Mouse (Mus musculus) neural tube, embryonic 11.5 days (tissue): Measurements from ENCODE around the gene Dnajc3. TPM values are rescaled to one million over a fixed set of nuclear protein-coding genes. Genes with fewer than 3 reads are reported as not detected.

Source experiments
- ATAC-seq: fragments of 200-750 bp; cut with Nextera tagmentation; 2 replicates; pipeline ENCODE4 v1.8.0; 2017; ENCODE audit warnings: moderate number of reproducible peaks, mild to moderate bottlenecking, moderate TSS enrichment, moderate library complexity; ENCODE audit not compliant: insufficient read depth, low FRiP score, low TSS enrichment
- DNase-seq: peaks from one replicate; pipeline ENCODE4 v3.0.0-alpha.2; 2015; ENCODE audit warnings: low spot score
- H3K27ac ChIP-seq: fragments of 300-500 bp; sonication (generic); 2 replicates; pipeline ENCODE4 v1.5.1; 2014; ENCODE audit warnings: low read depth, mild to moderate bottlenecking, low read length
- H3K27me3 ChIP-seq: fragments of 300-500 bp; sonication (generic); 2 replicates; pipeline ENCODE4 v1.6.1; 2014; ENCODE audit warnings: mild to moderate bottlenecking, low read length, mixed read lengths; ENCODE audit not compliant: control insufficient read depth, insufficient read depth
- H3K36me3 ChIP-seq: fragments of 300-500 bp; sonication (generic); 2 replicates; pipeline ENCODE4 v1.6.1; 2014; ENCODE audit warnings: mild to moderate bottlenecking, low read length, moderate library complexity, mixed read lengths; ENCODE audit not compliant: control insufficient read depth, insufficient read depth
- H3K4me1 ChIP-seq: fragments of 300-500 bp; sonication (generic); 2 replicates; pipeline ENCODE4 v1.6.1; 2014; ENCODE audit warnings: low read length, mixed read lengths; ENCODE audit not compliant: control insufficient read depth, insufficient read depth
- H3K4me2 ChIP-seq: fragments of 300-500 bp; sonication (generic); 2 replicates; pipeline ENCODE4 v1.6.1; 2014; ENCODE audit warnings: low read depth, mild to moderate bottlenecking, moderate library complexity
- H3K4me3 ChIP-seq: fragments of 300-500 bp; sonication (generic); 2 replicates; pipeline ENCODE4 v1.5.1; 2014; ENCODE audit warnings: low read depth, low read length
- H3K9ac ChIP-seq: fragments of 300-500 bp; sonication (generic); 2 replicates; pipeline ENCODE4 v1.6.1; 2014; ENCODE audit warnings: mild to moderate bottlenecking, low read length
- H3K9me3 ChIP-seq: fragments of 300-500 bp; sonication (generic); 2 replicates; pipeline ENCODE4 v1.6.1; 2016; ENCODE audit warnings: low read length; ENCODE audit not compliant: control insufficient read depth
- WGBS: fragments of 180-500 bp; shearing (Covaris S2); extraction: QIAGEN DNeasy Blood & Tissue Kit; methylation state at CpG from one replicate; pipeline ENCODE4 v1.1.7; 2014; 5-methylcytosine and 5-hydroxymethylcytosine counted together
- polyA plus RNA-seq: library from polyadenylated mRNA; unstranded; fragments of >200 nt; fragmentation: Nextera tagmentation; extraction: Ambion mirVana; gene quantifications from 2 replicates; pipeline ENCODE4 v1.2.1, GENCODE M21; 2014

Dnajc3 gene
- polyA plus RNA-seq, 1 experiment from 2014 or later = 36.0 TPM

- no peaks in the 10 kb centered on the region for H3K27me3 ChIP-seq
- H3K4me1 ChIP-seq = peaks cover 7% of the 10 kb centered on the region; the same call in 1 of the 2 replicates
- no peak overlapping the region for H3K9ac ChIP-seq
- no peak for ATAC-seq
- H3K4me2 ChIP-seq = no peak overlapping the region
- no peak overlapping the region for H3K4me3 ChIP-seq
- no peaks in the 10 kb centered on the region for H3K9me3 ChIP-seq
- 91% methylated on average over 8 of the region's 8 CpGs for WGBS
- H3K27ac ChIP-seq = no peak overlapping the region
- H3K36me3 ChIP-seq = peaks cover 13% of the 10 kb centered on the region
- DNase-seq = no peak
Measured at GRCm38 (mm10) chr14:118907592-118907991, 30.2 kb upstream of the Dnajc3 start.

GRCm38 (mm10) chr14:118909872-118910271 lies 27.9 kb upstream of the Dnajc3 start:
- WGBS = 63% methylated on average over 8 of the region's 8 CpGs
- no peak overlapping the region for H3K27ac ChIP-seq
- DNase-seq = no peak
- no peaks in the 10 kb centered on the region for H3K27me3 ChIP-seq
- ATAC-seq = no peak
- H3K9me3 ChIP-seq = no peaks in the 10 kb centered on the region
- no peak overlapping the region for H3K9ac ChIP-seq
- H3K4me3 ChIP-seq = no peak overlapping the region
- H3K4me1 ChIP-seq = no peaks in the 10 kb centered on the region
- no peak overlapping the region for H3K4me2 ChIP-seq
- H3K36me3 ChIP-seq = peaks cover 11% of the 10 kb centered on the region

GRCm38 (mm10) chr14:118910332-118911222 lies 27.2 kb upstream of the Dnajc3 start:
- Histone ChIP-seq H3K9ac (no peak overlapping the region), H3K4me3 (no peak overlapping the region), H3K9me3 (no peaks in the 10 kb centered on the region), H3K36me3 (peaks cover 11% of the 10 kb centered on the region), H3K27ac (no peak overlapping the region), H3K27me3 (no peaks in the 10 kb centered on the region), H3K4me2 (no peak overlapping the region), H3K4me1 (no peaks in the 10 kb centered on the region)
- ATAC-seq = no peak; the same call in 1 of the 2 replicates
- WGBS = 64% methylated on average over 29 of the region's 29 CpGs
- DNase-seq = peak; percentile 54

GRCm38 (mm10) chr14:118911521-118911920 lies 26.3 kb upstream of the Dnajc3 start:
- peaks cover 10% of the 10 kb centered on the region for H3K36me3 ChIP-seq
- DNase-seq = no peak

GRCm38 (mm10) chr14:118913651-118914050 lies 24.1 kb upstream of the Dnajc3 start:
- H3K27me3 ChIP-seq = no peaks in the 10 kb centered on the region
- H3K9ac ChIP-seq = no peak overlapping the region
- no peaks in the 10 kb centered on the region for H3K9me3 ChIP-seq
- ATAC-seq = no peak
- H3K4me2 ChIP-seq = no peak overlapping the region
- WGBS = 75% methylated on average over 5 of the region's 5 CpGs
- peaks cover 4% of the 10 kb centered on the region; the same call in 1 of the 2 replicates for H3K36me3 ChIP-seq
- no peak overlapping the region for H3K4me3 ChIP-seq
- DNase-seq = no peak
- H3K27ac ChIP-seq = no peak overlapping the region
- H3K4me1 ChIP-seq = no peaks in the 10 kb centered on the region

More at GRCm38 (mm10) chr14:118911521-118911920, 26.3 kb upstream of the Dnajc3 start:
- Histone ChIP-seq H3K9ac (no peak overlapping the region), H3K9me3 (no peaks in the 10 kb centered on the region), H3K27me3 (no peaks in the 10 kb centered on the region), H3K4me1 (no peaks in the 10 kb centered on the region), H3K4me3 (no peak overlapping the region), H3K27ac (no peak overlapping the region), H3K4me2 (no peak overlapping the region)
- whole genome bisulfite sequencing = 95% methylated on average over 6 of the region's 6 CpGs
- no peak for ATAC-seq

- H3K9ac ChIP-seq = no peak overlapping the region
- H3K36me3 ChIP-seq = no peaks in the 10 kb centered on the region
- peaks cover 13% of the 10 kb centered on the region for H3K4me1 ChIP-seq
- no peaks in the 10 kb centered on the region for H3K9me3 ChIP-seq
- DNase-seq = no peak
- peaks cover 5% of the 10 kb centered on the region; the same call in 1 of the 2 replicates for H3K27me3 ChIP-seq
- no peak for ATAC-seq
- H3K27ac ChIP-seq = no peak overlapping the region
- WGBS = 69% methylated on average over 8 of the region's 8 CpGs
- no peak overlapping the region for H3K4me2 ChIP-seq
- H3K4me3 ChIP-seq = no peak overlapping the region
Measured at GRCm38 (mm10) chr14:118919025-118919424, 18.8 kb upstream of the Dnajc3 start.

- Histone ChIP-seq H3K9me3 (no peaks in the 10 kb centered on the region), H3K27ac (no peak overlapping the region), H3K36me3 (no peaks in the 10 kb centered on the region), H3K4me2 (no peak overlapping the region), H3K27me3 (peaks cover 5% of the 10 kb centered on the region; the same call in 1 of the 2 replicates), H3K9ac (no peak overlapping the region), H3K4me3 (no peak overlapping the region), H3K4me1 (peaks cover 13% of the 10 kb centered on the region)
- ATAC-seq (no peak), DNase-seq (no peak)
- 56% methylated on average over 7 of the region's 7 CpGs for WGBS
Measured at GRCm38 (mm10) chr14:118920654-118921053, 17.1 kb upstream of the Dnajc3 start.

- Histone ChIP-seq H3K27me3 (peaks cover 5% of the 10 kb centered on the region; the same call in 1 of the 2 replicates), H3K27ac (no peak overlapping the region), H3K9ac (peak overlapping the region; percentile 54), H3K4me3 (peak overlapping the region; percentile 34), H3K4me1 (peaks cover 13% of the 10 kb centered on the region), H3K4me2 (peak overlapping the region; percentile 81), H3K36me3 (no peaks in the 10 kb centered on the region), H3K9me3 (no peaks in the 10 kb centered on the region)
- DNase-seq (peak; percentile 24), ATAC-seq (no peak)
- WGBS = 19% methylated on average over 22 of the region's 22 CpGs
Measured at GRCm38 (mm10) chr14:118922251-118922650, 15.5 kb upstream of the Dnajc3 start.
